Mouse (Mus musculus) cerebellum, postnatal 10 days (tissue): ENCODE measurements at regions not wholly inside any gene's neighbourhood (a gene's known extent, or its start where the extent isn't known, plus 50 kb on each side); places are given as distances from the start of the nearest gene placed in this dataset.
"Not testable (repeated sequence)": the region's sequence is repeated elsewhere in the genome, so short reads cannot be mapped to it uniquely, and the experiment has no call there.

Experiments
- DNase-seq, 2 experiments: peaks; one replicate each; pipeline ENCODE4 v3.0.0; 2021; ENCODE audit warnings: mixed read lengths in 2 of 2

DNA sequence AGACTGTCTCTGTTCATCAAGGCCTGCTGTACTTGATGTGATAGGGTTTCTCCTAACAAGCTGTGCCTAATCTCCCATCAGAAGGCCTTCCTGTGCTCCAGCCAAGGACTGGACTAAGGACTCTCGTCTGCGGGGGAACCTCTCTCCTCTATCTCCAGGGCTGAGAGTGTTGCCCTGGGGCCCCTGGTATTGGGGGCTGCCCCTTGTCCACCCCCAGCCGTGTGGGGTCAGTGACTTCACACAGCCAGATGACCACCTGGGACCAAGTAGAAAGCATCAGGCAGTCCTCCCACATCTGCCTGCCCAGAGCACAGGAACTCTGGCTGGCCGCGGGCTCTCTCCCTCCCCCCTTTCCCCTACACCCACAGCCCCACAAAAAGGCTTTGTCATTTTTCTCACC, 651.5 kb upstream of the Kif2b start:
- no peak for DNase-seq

- DNase-seq = no peak
Measured at GRCm38 (mm10) chr11:92208980-92209548, 631.7 kb upstream of the Kif2b start.

DNA sequence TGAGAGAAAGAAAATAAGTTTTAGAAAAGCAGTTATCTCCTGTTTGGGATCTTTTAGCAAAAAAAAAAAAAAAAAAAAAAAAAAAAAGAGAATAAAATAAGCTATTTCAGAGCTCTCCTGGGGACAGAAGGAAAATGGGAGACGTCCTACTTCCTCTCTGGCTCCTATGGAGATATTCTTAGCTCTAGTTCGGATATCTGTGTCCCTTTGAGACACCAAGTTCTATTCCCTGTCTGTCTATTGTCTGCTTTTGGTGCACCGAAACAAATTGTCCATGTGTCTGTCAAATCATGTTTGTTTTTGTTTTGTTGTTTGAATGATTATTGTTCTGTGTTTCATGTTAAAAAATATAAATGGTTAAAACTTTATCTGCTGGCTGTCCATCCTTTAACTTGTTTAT, 601.0 kb upstream of the Kif2b start:
- DNase-seq = not testable (repeated sequence)

- no peak for DNase-seq
Measured at GRCm38 (mm10) chr11:92153124-92153523, 575.8 kb upstream of the Kif2b start.

- DNase-seq = peak; percentile 14 to 46
Measured at GRCm38 (mm10) chr11:92135677-92136076, 558.3 kb upstream of the Kif2b start.

- DNase-seq = no peak
Measured at GRCm38 (mm10) chr11:92134891-92135590, 557.7 kb upstream of the Kif2b start.

DNA sequence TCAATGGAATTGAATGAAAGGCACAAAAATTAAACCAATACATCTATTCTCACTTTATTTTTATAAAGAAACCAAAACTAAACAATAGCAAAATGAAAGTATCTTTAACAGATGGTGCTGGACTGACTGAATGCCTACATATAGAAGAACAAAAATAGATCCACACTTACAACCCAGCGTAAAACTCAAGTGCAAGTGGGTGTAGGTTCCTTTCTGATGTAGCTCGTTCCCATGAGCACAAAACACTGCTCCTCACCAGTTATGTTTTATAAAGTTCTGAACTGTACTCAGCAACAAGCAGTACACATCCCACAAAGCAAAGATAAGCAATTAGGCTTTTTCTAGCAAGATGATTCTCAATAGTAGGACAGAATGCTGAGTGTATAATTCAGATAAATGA, 507.4 kb upstream of the Kif2b start:
- DNase-seq = no peak

DNA sequence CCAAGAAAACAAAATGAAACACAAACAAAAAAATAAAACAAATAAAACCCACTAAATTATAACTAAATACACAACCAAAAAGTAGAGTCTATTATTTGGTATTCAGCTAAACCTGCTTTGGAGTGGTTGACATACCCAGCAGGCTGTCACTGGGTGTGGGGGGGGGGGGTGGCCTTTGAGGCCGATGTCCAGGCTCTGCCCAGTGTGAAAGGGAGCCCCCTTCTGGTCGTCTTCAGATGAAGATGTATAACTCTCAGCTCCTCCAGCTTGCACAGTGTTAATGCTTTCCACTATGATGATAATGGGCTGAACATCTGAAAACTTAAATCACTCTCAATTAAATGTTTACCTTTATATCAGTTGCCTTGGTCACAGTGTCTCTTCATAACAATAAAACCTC, 464.3 kb upstream of the Kif2b start:
- peak; percentile 44 to 50 for DNase-seq

DNA sequence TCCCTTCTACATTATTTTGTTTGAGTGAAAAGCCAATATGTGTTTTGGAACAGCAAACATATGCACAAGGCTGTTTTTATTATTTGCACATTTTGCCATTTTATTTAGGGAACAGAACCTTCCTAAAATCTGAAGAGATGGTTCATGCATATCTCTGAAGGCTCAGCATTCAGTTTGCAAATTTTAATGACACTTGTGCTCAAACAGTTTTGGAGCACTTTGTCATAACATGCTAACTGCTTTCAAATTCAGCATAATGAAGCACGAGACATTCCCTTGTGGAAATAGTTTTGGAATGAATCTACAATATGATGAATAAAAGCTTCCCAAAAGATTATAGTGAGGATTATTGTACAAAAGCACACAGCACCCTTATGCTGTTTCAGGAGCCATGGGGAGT, 462.8 kb upstream of the Kif2b start:
- DNase-seq = no peak

GRCm38 (mm10) chr11:92018419-92018818, 441.1 kb upstream of the Kif2b start:
- DNase-seq = no peak

GRCm38 (mm10) chr11:92011284-92011683, 433.9 kb upstream of the Kif2b start:
- no peak for DNase-seq

DNA sequence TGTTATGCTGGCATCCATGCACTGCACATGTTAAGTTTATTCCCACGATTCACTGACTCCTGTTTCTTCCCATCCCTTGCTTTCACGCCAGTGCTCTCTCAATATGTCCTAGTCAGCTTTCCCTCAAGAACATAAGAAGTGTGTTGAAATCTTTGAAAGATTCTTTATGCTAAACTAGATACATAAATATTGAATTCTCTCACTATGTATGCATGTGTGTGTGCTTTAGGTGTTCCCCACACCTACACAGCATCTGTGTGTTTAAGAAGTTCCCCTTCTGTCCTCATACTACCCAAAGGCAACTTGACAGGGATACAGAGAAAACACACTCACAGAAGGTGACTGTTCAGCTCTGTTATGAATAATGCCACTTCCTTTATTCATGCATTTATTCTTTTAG, 418.2 kb upstream of the Kif2b start:
- DNase-seq = no peak

DNA sequence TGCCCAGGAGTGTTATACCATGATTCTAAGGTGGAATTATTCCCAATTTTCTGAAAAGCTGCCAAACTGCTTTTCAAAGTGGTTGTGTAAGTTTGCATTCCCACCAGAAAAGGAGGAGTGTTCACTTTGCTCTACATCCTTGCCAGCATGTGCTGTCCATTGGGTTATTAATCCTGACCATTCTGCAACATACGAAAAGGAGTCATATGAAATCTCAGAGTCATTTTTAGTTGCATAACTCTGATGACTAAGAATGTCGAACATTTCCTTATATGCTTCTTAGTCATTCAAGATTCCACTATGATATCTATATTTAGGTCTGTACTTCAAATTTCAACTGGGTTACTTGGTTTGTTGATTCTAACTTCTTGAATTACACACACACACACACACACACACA, 392.2 kb upstream of the Kif2b start:
- DNase-seq = no peak

DNA sequence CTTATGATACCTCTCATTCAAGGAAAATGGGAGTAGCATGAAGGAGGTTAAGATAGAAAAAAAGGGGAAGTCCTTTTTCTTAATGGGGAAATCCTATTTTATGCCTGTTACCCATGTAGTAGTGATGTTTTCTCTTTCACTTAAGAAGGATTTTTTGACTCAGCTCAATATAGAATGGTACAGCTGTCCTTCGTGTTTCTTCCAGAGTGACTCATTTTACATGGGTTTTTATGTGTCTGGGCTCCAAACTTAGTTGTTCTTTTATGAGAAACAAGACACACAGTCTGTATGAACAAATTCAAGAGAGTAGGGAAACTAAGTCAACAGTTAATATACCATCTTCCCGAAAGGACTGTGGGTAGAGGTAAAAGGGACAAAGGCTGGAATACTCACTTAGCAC, 367.0 kb upstream of the Kif2b start:
- DNase-seq = no peak
